Mouse (Mus musculus): ENCODE measurements around the gene Pitpnc1.
A peak's percentile ranks its signal among the peaks of the same experiment; 100 is the strongest.

The Pitpnc1 gene

GRCm38 (mm10) chr11:107276898-107277297, 193.6 kb downstream of the Pitpnc1 start:
- peak; percentile 32 for DNase-seq (ENCODE audit: low spot score)

- no peak for DNase-seq (ENCODE audit: low spot score)
These were observed 194.2 kb downstream of the Pitpnc1 start for GRCm38 (mm10) chr11:107276337-107276736.

DNA sequence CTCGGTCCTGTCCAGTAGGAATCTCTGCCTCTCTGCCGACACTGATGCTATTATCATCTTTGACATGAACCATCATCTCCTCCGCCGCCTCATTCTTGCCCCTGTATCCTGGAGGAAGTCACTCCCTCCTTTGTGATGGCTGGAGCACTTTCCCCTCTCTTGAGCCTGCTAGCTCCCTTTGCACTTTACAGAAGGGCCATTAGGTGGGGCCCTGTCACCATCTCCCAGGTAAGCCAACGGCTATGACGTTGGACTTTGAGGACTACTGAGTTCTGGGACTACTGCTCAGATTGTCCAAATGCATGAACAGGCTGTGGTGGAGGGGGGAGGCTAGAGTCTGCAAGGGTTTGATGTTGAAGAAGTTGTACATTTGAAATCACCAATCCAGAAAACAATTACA, 194.6 kb downstream of the Pitpnc1 start:
- peak; percentile 72 for DNase-seq (ENCODE audit: low spot score)

DNA sequence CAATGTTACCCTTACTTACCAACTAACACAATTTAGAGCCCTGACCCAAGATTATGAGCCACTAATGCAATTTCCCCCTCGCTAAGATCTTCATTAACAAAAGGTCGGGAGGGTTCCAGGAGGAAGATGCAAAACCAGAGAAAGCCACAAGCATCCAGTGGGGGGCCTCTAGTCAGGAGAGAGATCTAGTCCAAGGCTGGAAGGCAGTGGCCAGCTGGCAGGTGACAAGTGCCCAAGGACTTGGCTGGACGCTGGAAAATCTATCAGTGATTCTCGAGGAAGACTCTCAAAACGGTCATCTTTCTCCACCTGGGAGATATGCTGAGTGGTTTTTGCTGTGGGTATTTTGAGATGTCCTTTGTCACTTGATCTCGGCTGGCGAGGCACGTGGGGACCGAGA, 196.3 kb downstream of the Pitpnc1 start:
- no peak for DNase-seq (ENCODE audit: low spot score)

DNA sequence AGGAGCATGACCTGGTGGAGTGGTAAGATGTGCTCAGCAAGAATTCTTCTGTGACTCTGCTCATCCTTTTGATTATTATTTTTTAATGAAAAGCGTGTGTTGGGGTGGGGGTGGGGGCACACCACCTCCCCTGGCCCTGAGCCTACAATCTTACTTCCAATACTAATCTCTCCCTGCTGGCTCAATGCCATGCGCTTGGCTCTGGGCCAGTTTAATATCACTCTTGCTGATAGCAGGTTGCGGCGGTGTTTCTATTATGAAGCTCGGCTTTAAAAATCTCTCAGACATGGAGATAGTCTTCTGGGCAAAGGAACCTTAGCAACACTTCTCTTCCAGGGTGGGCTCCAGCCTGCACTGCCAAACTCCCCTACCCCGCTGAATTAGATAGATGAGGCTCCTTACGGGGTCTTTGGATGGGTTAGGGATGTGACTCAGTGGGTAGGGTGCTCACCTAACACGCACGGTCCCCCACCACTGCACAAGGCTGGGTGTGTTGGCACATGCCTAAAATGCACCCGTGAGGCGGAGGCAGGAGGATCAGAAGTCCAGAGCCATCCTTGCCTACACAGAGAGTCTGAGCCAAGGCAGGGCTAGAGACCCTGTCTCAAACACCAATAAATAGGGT, 198.0 kb downstream of the Pitpnc1 start:
- no peak for DNase-seq (ENCODE audit: low spot score)

- no peak for DNase-seq (ENCODE audit: low spot score)
These were observed 199.9 kb downstream of the Pitpnc1 start for GRCm38 (mm10) chr11:107270564-107270963.

GRCm38 (mm10) chr11:107267522-107267921, 203.0 kb downstream of the Pitpnc1 start:
- DNase-seq (ENCODE audit: low spot score) = no peak

- DNase-seq (ENCODE audit: low spot score) = no peak
These were observed 204.6 kb downstream of the Pitpnc1 start for GRCm38 (mm10) chr11:107265861-107266260.

DNA sequence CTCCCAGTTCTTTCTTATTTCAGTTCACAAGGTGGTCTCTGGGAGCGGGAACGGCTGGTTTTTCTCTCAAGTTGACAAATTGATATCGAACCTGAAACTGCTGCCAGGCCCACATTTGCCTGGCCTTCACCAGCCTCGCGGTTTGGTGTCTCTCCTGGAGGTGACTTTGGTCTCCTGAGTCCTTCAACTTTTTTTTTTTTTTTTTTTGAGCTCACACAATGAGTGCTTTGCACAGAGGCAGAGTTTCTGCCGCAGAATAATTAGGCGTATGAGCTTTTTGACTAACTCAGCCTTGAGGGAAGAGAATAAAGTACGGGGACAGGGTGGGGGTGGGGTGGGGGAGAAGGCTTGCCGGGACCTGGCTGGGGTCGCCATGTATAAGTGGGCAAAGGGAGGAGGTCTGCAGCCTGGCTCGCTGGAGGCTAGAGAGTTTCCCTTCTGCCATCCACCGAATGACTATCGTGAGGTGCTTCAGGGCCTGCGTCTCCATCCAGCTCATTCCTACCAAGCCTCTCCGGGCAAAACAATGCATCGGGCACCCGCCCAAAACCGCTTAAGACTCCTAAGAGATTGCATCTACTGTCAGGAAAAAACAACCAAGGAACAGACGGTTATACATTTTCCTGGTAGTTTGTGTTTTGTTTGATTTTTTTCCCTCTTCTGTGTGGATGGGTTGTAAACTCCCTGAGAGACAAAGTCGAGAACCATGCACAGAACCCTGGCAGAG, 205.4 kb downstream of the Pitpnc1 start:
- DNase-seq (ENCODE audit: low spot score) = no peak

DNA sequence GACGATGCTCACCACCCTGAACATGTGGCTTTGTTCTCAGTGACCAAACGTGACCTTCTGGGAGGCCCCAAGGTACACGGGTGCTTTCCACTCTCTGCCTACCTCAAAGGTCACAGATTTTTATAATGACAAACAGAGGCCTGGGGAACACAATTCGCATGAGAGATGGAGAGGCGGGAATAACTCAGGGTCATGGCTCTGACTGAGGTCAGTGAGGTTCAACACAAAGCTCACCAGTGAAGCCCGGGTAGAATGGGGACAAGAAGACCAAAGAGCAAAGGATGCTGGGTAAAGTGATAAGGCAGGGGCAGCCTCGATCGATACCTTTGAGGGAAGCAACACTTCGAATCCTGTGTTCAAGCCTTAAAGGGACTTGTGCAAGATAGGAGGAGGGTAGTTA, 206.7 kb downstream of the Pitpnc1 start:
- DNase-seq (ENCODE audit: low spot score) = no peak

- DNase-seq (ENCODE audit: low spot score) = no peak
These were observed 211.1 kb downstream of the Pitpnc1 start for GRCm38 (mm10) chr11:107259428-107259827.

DNA sequence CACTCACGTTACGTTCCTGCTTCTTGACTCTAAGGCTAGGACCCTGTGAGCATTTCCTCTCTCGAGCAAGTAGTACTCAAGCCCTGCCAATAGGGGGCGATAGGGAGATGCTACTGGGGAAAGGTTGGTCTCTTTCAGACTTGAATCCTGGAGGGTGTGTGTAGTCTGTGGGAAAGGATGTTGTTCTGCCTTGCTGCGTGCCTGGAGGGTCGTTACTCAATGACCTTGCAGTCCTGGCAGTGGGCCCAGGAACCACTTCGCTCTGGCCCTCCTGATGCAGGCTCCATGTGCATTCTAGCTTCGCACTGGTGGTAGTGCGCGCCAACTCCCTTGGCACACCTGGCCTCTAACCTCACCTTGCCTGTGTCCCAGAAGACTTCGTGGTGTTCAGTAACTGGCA, 215.3 kb downstream of the Pitpnc1 start:
- DNase-seq (ENCODE audit: low spot score) = peak; percentile 26

DNA sequence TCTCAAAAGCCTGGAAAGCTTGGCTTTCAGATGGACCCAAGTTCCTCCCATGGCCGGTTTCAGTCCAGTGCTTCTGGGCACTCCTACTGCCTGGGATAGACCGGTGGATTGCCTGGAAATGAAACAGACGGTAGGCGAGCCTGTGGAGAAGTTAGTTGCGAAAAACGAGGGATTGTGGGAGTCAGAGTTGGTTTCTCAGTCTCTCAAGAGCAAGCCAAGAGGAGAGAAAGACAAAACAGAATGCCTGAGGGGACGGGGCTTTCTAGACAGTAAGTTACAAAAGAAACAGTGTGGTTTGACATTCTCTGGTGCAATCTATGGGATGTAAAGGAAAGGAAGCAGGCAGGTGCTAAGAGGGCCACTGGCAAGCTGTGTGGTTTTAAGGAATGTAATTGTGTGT, 216.3 kb downstream of the Pitpnc1 start:
- no peak for DNase-seq (ENCODE audit: low spot score)

DNA sequence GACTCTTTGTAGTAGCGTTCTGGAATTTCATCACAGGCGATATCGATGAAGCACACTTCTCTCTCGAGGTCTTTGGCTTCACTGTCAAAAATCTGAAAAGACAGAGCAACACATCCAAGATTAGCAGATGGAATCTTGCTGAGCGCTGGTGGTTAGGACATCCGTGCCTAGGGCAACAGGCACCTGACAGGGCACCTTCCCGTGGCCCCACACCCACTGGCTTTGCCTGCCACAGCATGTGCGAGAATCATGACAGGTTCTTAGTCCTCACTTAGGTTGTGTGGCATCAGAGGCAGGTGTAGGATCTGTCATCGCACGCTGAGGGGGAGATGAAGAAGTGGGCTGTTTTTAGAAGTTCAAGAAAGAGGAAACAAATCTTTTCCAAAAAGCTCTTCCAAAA, 218.5 kb downstream of the Pitpnc1 start:
- no peak for DNase-seq (ENCODE audit: low spot score)

GRCm38 (mm10) chr11:107251460-107251859, 219.0 kb downstream of the Pitpnc1 start:
- DNase-seq (ENCODE audit: low spot score) = no peak

DNA sequence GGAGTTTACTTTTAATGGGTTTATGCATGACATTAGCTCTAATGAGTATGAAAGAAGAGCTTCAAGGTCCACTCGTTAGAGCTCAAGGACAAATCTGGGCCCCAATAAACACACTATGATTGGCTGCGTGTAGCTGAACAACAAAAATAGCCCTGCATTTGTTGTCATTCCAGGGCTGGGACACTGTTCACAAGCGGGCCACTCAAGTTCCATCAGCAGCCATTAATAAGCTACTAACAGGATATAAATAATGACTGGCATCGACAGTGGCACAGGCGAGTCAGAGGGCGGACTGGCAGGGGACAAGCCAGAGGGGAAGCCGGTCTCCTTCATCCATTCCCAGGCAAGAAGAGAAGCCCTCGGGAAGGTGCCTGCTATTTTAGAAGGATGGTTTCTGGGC, 219.6 kb downstream of the Pitpnc1 start:
- no peak for DNase-seq (ENCODE audit: low spot score)

DNA sequence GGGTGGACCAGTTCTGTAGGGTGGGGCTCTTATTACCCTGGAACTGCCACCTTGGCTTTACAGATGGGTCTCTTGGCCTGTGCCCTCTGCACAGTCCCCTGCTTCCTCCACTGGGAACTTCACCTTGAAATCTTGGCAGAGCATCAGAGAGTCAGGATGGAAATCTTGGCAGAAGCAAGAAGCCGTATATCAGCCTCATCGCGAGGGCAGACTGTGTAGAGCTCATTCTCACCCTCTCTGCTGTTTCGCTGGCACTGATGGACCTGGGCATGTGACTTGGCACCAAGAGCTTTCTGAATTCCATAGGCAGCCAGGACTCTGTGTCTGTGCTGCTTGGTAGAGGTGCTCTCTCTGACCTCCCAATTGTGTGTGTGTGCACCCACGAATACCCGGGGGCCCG, 221.7 kb downstream of the Pitpnc1 start:
- DNase-seq (ENCODE audit: low spot score) = no peak

DNA sequence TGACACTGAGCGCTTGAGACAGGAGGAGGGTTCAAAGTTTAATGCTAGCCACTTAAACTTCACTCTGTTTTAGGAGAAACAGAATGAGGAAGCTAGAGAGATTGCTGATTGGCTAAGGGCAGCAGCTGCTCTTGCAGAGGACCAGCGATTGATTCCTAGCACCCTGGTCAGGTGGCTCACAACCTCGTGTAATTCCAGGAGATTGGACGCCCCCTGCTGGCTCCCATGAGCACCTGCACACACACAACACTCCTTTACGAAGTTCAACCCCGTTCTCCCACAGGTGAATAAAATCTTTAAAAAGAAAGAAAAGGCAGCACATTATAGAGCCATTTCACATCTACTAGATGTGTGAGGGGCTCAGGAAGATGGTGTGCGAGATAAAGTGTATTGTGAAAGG, 224.8 kb downstream of the Pitpnc1 start:
- no peak for DNase-seq (ENCODE audit: low spot score)

DNA sequence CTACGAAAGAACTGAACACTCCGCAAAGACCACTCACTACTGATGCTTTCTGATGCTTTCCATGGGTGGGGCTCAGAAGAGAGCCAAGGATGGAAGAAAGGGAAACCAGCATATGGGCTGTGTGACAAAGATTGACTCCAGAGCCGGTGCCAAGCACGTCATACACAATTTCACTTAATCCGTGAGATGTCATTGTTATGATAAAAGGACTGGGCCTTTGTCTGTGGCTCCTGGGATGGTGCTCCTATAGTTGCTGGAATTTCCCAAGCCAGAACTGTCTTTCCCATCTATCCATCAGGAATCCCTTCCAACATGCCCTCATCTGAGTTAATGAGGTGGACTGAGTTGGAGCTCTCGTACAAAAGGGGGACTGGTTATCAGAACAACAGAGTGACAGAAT, 227.4 kb downstream of the Pitpnc1 start:
- DNase-seq (ENCODE audit: low spot score) = no peak

- DNase-seq (ENCODE audit: low spot score) = no peak
These were observed 228.8 kb downstream of the Pitpnc1 start for GRCm38 (mm10) chr11:107241678-107242077.

DNA sequence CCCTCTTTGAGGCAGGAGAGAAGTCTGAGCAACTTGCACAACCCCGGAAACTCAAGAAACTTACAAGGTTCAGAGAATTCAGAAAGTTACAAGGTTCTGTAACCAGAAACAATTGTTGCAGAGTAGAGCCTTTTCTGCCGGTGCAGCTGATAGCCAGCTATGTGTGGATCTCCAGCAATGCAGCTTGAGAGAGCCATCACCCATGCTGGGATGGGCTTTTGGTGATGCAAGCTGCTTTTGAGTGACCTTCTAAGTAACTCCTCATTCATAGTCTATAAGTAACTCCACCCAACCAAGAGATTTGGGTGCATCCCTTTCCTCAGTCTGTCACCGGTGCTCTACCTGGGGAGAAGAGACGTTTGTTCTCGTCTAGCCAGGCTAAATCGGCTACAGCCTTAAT, 232.0 kb downstream of the Pitpnc1 start:
- DNase-seq (ENCODE audit: low spot score) = no peak

- DNase-seq (ENCODE audit: low spot score) = no peak
These were observed 233.0 kb downstream of the Pitpnc1 start for GRCm38 (mm10) chr11:107237532-107237931.

GRCm38 (mm10) chr11:107233252-107233890, 237.1 kb downstream of the Pitpnc1 start:
- no peak for DNase-seq (ENCODE audit: low spot score)

Measured in embryo, embryonic 10 days (tissue).